Mouse (Mus musculus): ENCODE measurements around the gene Hoxa10. TPM values are rescaled to one million over a fixed set of nuclear protein-coding genes. Genes with fewer than 3 reads are reported as not detected.

The Hoxa10 gene
- polyA plus RNA-seq, 1 experiment from 2014 or later, result not detected

- Histone ChIP-seq H3K27ac (ENCODE audit: low read length) (peak overlapping the region; percentile 87), H3K4me3 (ENCODE audit: low read depth, low read length) (peak overlapping the region; percentile 90), H3K9me3 (ENCODE audit: control insufficient read depth, low read depth, low read length) (no peaks in the 10 kb centered on the region), H3K9ac (replicated peaks; ENCODE audit: low read depth, low read length) (peak overlapping the region; percentile 96), H3K36me3 (ENCODE audit: control insufficient read depth, insufficient read depth, low read length) (peaks cover 5% of the 10 kb centered on the region; the same call in 1 of the 2 replicates), H3K27me3 (ENCODE audit: control insufficient read depth, insufficient read depth, low read length) (0 out of 2 replicates have a peak, but pooled peaks cover 3% of the 10 kb centered on the region), H3K4me2 (replicated peaks; ENCODE audit: low read depth, low read length) (peak overlapping the region; percentile 78), H3K4me1 (ENCODE audit: control insufficient read depth, insufficient read depth, low read length) (peaks cover 5% of the 10 kb centered on the region; the same call in 1 of the 2 replicates)
- WGBS, result 3% methylated on average over 10 of the region's 10 CpGs
- no peak for ATAC-seq (ENCODE audit: insufficient number of reproducible peaks, insufficient read depth, low FRiP score, low read depth)
Measured at GRCm38 (mm10) chr6:52203121-52203370, 37.6 kb downstream of the Hoxa10 start.

GRCm38 (mm10) chr6:52202362-52203120 lies 38.1 kb downstream of the Hoxa10 start:
- peaks cover 7% of the 10 kb centered on the region; the same call in 1 of the 2 replicates for H3K4me1 ChIP-seq (ENCODE audit: control insufficient read depth, insufficient read depth, low read length)
- H3K4me3 ChIP-seq (ENCODE audit: low read depth, low read length), result peak overlapping the region; percentile 90
- 0 out of 2 replicates have a peak, but pooled peaks cover 3% of the 10 kb centered on the region for H3K27me3 ChIP-seq (ENCODE audit: control insufficient read depth, insufficient read depth, low read length)
- peak overlapping the region; percentile 78 for H3K4me2 ChIP-seq (replicated peaks; ENCODE audit: low read depth, low read length)
- H3K36me3 ChIP-seq (ENCODE audit: control insufficient read depth, insufficient read depth, low read length), result peaks cover 5% of the 10 kb centered on the region; the same call in 1 of the 2 replicates
- ATAC-seq (ENCODE audit: insufficient number of reproducible peaks, insufficient read depth, low FRiP score, low read depth), result no peak
- H3K9ac ChIP-seq (replicated peaks; ENCODE audit: low read depth, low read length), result peak overlapping the region; percentile 96
- WGBS, result 14% methylated on average over 22 of the region's 22 CpGs
- H3K9me3 ChIP-seq (ENCODE audit: control insufficient read depth, low read depth, low read length), result no peaks in the 10 kb centered on the region
- peak overlapping the region; percentile 87 for H3K27ac ChIP-seq (ENCODE audit: low read length)

GRCm38 (mm10) chr6:52201269-52201668 lies 39.4 kb downstream of the Hoxa10 start:
- H3K4me1 ChIP-seq (ENCODE audit: control insufficient read depth, insufficient read depth, low read length), result peaks cover 17% of the 10 kb centered on the region
- peak overlapping the region; percentile 56 for H3K9ac ChIP-seq (replicated peaks; ENCODE audit: low read depth, low read length)
- WGBS, result 55% methylated on average over 1 of the region's 1 CpGs
- H3K9me3 ChIP-seq (ENCODE audit: control insufficient read depth, low read depth, low read length), result no peaks in the 10 kb centered on the region
- H3K27ac ChIP-seq (ENCODE audit: low read length), result peak overlapping the region; percentile 90
- H3K27me3 ChIP-seq (ENCODE audit: control insufficient read depth, insufficient read depth, low read length), result no peaks in the 10 kb centered on the region
- no peak for ATAC-seq (ENCODE audit: insufficient number of reproducible peaks, insufficient read depth, low FRiP score, low read depth)
- peak overlapping the region; percentile 78 for H3K4me2 ChIP-seq (replicated peaks; ENCODE audit: low read depth, low read length)
- H3K36me3 ChIP-seq (ENCODE audit: control insufficient read depth, insufficient read depth, low read length), result peaks cover 5% of the 10 kb centered on the region; the same call in 1 of the 2 replicates
- H3K4me3 ChIP-seq (ENCODE audit: low read depth, low read length), result peak overlapping the region; percentile 90

GRCm38 (mm10) chr6:52200751-52201250 lies 39.9 kb downstream of the Hoxa10 start:
- H3K4me3 ChIP-seq (ENCODE audit: low read depth, low read length), result peak overlapping the region; percentile 90
- H3K9ac ChIP-seq (replicated peaks; ENCODE audit: low read depth, low read length), result peak overlapping the region; percentile 56
- H3K4me2 ChIP-seq (replicated peaks; ENCODE audit: low read depth, low read length), result peak overlapping the region; percentile 78
- peaks cover 22% of the 10 kb centered on the region for H3K4me1 ChIP-seq (ENCODE audit: control insufficient read depth, insufficient read depth, low read length)
- H3K36me3 ChIP-seq (ENCODE audit: control insufficient read depth, insufficient read depth, low read length), result peaks cover 5% of the 10 kb centered on the region; the same call in 1 of the 2 replicates
- no peak for ATAC-seq (ENCODE audit: insufficient number of reproducible peaks, insufficient read depth, low FRiP score, low read depth)
- H3K27ac ChIP-seq (ENCODE audit: low read length), result peak overlapping the region; percentile 90
- H3K9me3 ChIP-seq (ENCODE audit: control insufficient read depth, low read depth, low read length), result no peaks in the 10 kb centered on the region
- H3K27me3 ChIP-seq (ENCODE audit: control insufficient read depth, insufficient read depth, low read length), result no peaks in the 10 kb centered on the region
- 34% methylated on average over 10 of the region's 10 CpGs for WGBS

GRCm38 (mm10) chr6:52200073-52200750 lies 40.4 kb downstream of the Hoxa10 start:
- H3K4me1 ChIP-seq (ENCODE audit: control insufficient read depth, insufficient read depth, low read length), result peaks cover 26% of the 10 kb centered on the region
- peak overlapping the region; percentile 56 for H3K9ac ChIP-seq (replicated peaks; ENCODE audit: low read depth, low read length)
- peak overlapping the region; percentile 90 for H3K27ac ChIP-seq (ENCODE audit: low read length)
- peak overlapping the region; percentile 78 for H3K4me2 ChIP-seq (replicated peaks; ENCODE audit: low read depth, low read length)
- no peaks in the 10 kb centered on the region for H3K27me3 ChIP-seq (ENCODE audit: control insufficient read depth, insufficient read depth, low read length)
- H3K36me3 ChIP-seq (ENCODE audit: control insufficient read depth, insufficient read depth, low read length), result peaks cover 5% of the 10 kb centered on the region; the same call in 1 of the 2 replicates
- peak overlapping the region; percentile 90 for H3K4me3 ChIP-seq (ENCODE audit: low read depth, low read length)
- ATAC-seq (ENCODE audit: insufficient number of reproducible peaks, insufficient read depth, low FRiP score, low read depth), result no peak
- H3K9me3 ChIP-seq (ENCODE audit: control insufficient read depth, low read depth, low read length), result no peaks in the 10 kb centered on the region
- WGBS, result 25% methylated on average over 30 of the region's 30 CpGs

- Histone ChIP-seq H3K9ac (replicated peaks; ENCODE audit: low read depth, low read length) (peak overlapping the region; percentile 45; the same call in 1 of the 2 replicates), H3K36me3 (ENCODE audit: control insufficient read depth, insufficient read depth, low read length) (peaks cover 1% of the 10 kb centered on the region; the same call in 1 of the 2 replicates), H3K4me3 (ENCODE audit: low read depth, low read length) (peak overlapping the region; percentile 18), H3K4me2 (replicated peaks; ENCODE audit: low read depth, low read length) (peak overlapping the region; percentile 49), H3K27me3 (ENCODE audit: control insufficient read depth, insufficient read depth, low read length) (no peaks in the 10 kb centered on the region), H3K9me3 (ENCODE audit: control insufficient read depth, low read depth, low read length) (no peaks in the 10 kb centered on the region), H3K4me1 (ENCODE audit: control insufficient read depth, insufficient read depth, low read length) (peaks cover 42% of the 10 kb centered on the region), H3K27ac (ENCODE audit: low read length) (peak overlapping the region; percentile 90)
- 2% methylated on average over 10 of the region's 10 CpGs for WGBS
- ATAC-seq (ENCODE audit: insufficient number of reproducible peaks, insufficient read depth, low FRiP score, low read depth), result peak; percentile 77
Measured at GRCm38 (mm10) chr6:52197271-52197670, 43.4 kb downstream of the Hoxa10 start.

- Histone ChIP-seq H3K4me2 (replicated peaks; ENCODE audit: low read depth, low read length) (peak overlapping the region; percentile 49), H3K36me3 (ENCODE audit: control insufficient read depth, insufficient read depth, low read length) (no peaks in the 10 kb centered on the region), H3K4me1 (ENCODE audit: control insufficient read depth, insufficient read depth, low read length) (peaks cover 45% of the 10 kb centered on the region), H3K27me3 (ENCODE audit: control insufficient read depth, insufficient read depth, low read length) (no peaks in the 10 kb centered on the region), H3K27ac (ENCODE audit: low read length) (peak overlapping the region; percentile 90), H3K9ac (replicated peaks; ENCODE audit: low read depth, low read length) (no peak overlapping the region; the same call in 1 of the 2 replicates), H3K4me3 (ENCODE audit: low read depth, low read length) (peak overlapping the region; percentile 18), H3K9me3 (ENCODE audit: control insufficient read depth, low read depth, low read length) (no peaks in the 10 kb centered on the region)
- WGBS, result 9% methylated on average over 9 of the region's 9 CpGs
- no peak for ATAC-seq (ENCODE audit: insufficient number of reproducible peaks, insufficient read depth, low FRiP score, low read depth)
Measured at GRCm38 (mm10) chr6:52196811-52197210, 43.8 kb downstream of the Hoxa10 start.

GRCm38 (mm10) chr6:52194690-52195089 lies 46.0 kb downstream of the Hoxa10 start:
- Histone ChIP-seq H3K27ac (ENCODE audit: low read length) (peak overlapping the region; percentile 97), H3K9me3 (ENCODE audit: control insufficient read depth, low read depth, low read length) (no peaks in the 10 kb centered on the region), H3K4me2 (replicated peaks; ENCODE audit: low read depth, low read length) (peak overlapping the region; percentile 90), H3K4me1 (ENCODE audit: control insufficient read depth, insufficient read depth, low read length) (peaks cover 43% of the 10 kb centered on the region), H3K36me3 (ENCODE audit: control insufficient read depth, insufficient read depth, low read length) (no peaks in the 10 kb centered on the region), H3K4me3 (ENCODE audit: low read depth, low read length) (no peak overlapping the region; the same call in 1 of the 2 replicates), H3K9ac (replicated peaks; ENCODE audit: low read depth, low read length) (peak overlapping the region; percentile 22), H3K27me3 (ENCODE audit: control insufficient read depth, insufficient read depth, low read length) (no peaks in the 10 kb centered on the region)
- WGBS, result 10% methylated on average over 10 of the region's 10 CpGs
- ATAC-seq (ENCODE audit: insufficient number of reproducible peaks, insufficient read depth, low FRiP score, low read depth), result no peak

Data from stomach, embryonic 14.5 days (tissue).